Mouse (Mus musculus) liver, adult 2 months (tissue): ENCODE measurements around the gene Lmf2.

ENCODE experiments used
- CTCF ChIP-seq: fragments of 200-500 bp; IDR thresholded peaks from 2 replicates; pipeline ENCODE4 v1.5.1; 2011; ENCODE audit warnings: low read depth, low read length, control low read depth
- POLR2A ChIP-seq: fragments of 200-500 bp; IDR thresholded peaks from 2 replicates; pipeline ENCODE4 v1.6.1; 2011; ENCODE audit warnings: low read length, control low read depth; ENCODE audit not compliant: insufficient read depth; ENCODE audit errors: extremely low read depth

- TF ChIP-seq CTCF (no peak), POLR2A (no peak)
Observed at GRCm38 (mm10) chr15:89378831-89379401, 23.5 kb upstream of the Lmf2 start, which contains the start of gene Odf3b.
